Mouse (Mus musculus) cerebellum, adult 2 months (tissue): ENCODE measurements around the gene Fbn1. TPM values are rescaled to one million over a fixed set of nuclear protein-coding genes. Genes with fewer than 3 reads are reported as not detected.

Experiments
- DNase-seq, 2 experiments: peaks; one replicate each; pipeline ENCODE4 v3.0.0; 2021
- H3K27ac ChIP-seq: fragments of 200-500 bp; 2 replicates; pipeline ENCODE4 v1.5.1; 2012; ENCODE audit warnings: low read length, control low read depth, inconsistent platforms; ENCODE audit not compliant: insufficient read depth
- H3K27me3 ChIP-seq: fragments of 200-500 bp; 2 replicates; pipeline ENCODE4 v1.6.1; 2012; ENCODE audit warnings: inconsistent platforms, mild to moderate bottlenecking, low read length, moderate library complexity; ENCODE audit not compliant: control insufficient read depth, insufficient read depth
- H3K4me1 ChIP-seq: fragments of 200-500 bp; 2 replicates; pipeline ENCODE4 v1.6.1; 2011; ENCODE audit warnings: low read length; ENCODE audit not compliant: control insufficient read depth, insufficient read depth
- H3K4me3 ChIP-seq: fragments of 200-500 bp; replicated peaks from 2 replicates; pipeline ENCODE3; 2011; ENCODE audit warnings: mild to moderate bottlenecking, low read depth, low read length, control low read depth; ENCODE audit not compliant: insufficient read depth
- CTCF ChIP-seq: fragments of 200-500 bp; IDR thresholded peaks from 2 replicates; pipeline ENCODE4 v1.5.1; 2011; ENCODE audit warnings: low read depth, mild to moderate bottlenecking, control low read depth, low read length, moderate library complexity, borderline replicate concordance; ENCODE audit not compliant: insufficient read depth
- POLR2A ChIP-seq: fragments of 200-500 bp; IDR thresholded peaks from 2 replicates; pipeline ENCODE4 v1.6.1; 2011; ENCODE audit warnings: low read length, control low read depth, borderline replicate concordance; ENCODE audit not compliant: insufficient read depth
- WGBS: fragments of 180-500 bp; shearing (Covaris S2); methylation state at CpG from one replicate; pipeline ENCODE4 v1.1.7; 2018; 5-methylcytosine and 5-hydroxymethylcytosine counted together
- polyA plus RNA-seq: library from polyadenylated mRNA; depleted of rRNA; stranded (reverse); fragments of >200 nt; gene quantifications from 2 replicates; pipeline ENCODE4 v1.2.3, GENCODE M21; 2012; rRNA removed

Gene Fbn1
- polyA plus RNA-seq, 1 experiment: 1.2 TPM

GRCm38 (mm10) chr2:125263056-125263455 is 244.7 kb downstream of the Fbn1 start:
- H3K4me1 ChIP-seq: no peaks in the 10 kb centered on the region
- TF ChIP-seq POLR2A (no peak), CTCF (peak; percentile 31; the same call in 1 of the 2 replicates)
- 6% methylated on average over 5 of the region's 5 CpGs for WGBS
- H3K27ac ChIP-seq: no peak overlapping the region
- DNase-seq: no peak
- H3K4me3 ChIP-seq: no peak overlapping the region
- no peaks in the 10 kb centered on the region for H3K27me3 ChIP-seq

GRCm38 (mm10) chr2:125260326-125260725 is 247.5 kb downstream of the Fbn1 start:
- no peak for DNase-seq
- Histone ChIP-seq H3K27ac (no peak overlapping the region), H3K4me1 (no peaks in the 10 kb centered on the region), H3K27me3 (no peaks in the 10 kb centered on the region), H3K4me3 (no peak overlapping the region)
- 79% methylated on average over 2 of the region's 2 CpGs for WGBS
- TF ChIP-seq POLR2A (no peak), CTCF (no peak)

GRCm38 (mm10) chr2:125259230-125260120 is 248.3 kb downstream of the Fbn1 start:
- Histone ChIP-seq H3K4me1 (no peaks in the 10 kb centered on the region), H3K27ac (no peak overlapping the region), H3K27me3 (no peaks in the 10 kb centered on the region), H3K4me3 (no peak overlapping the region)
- TF ChIP-seq POLR2A (no peak), CTCF (peak; percentile 37; the same call in 1 of the 2 replicates)
- 83% methylated on average over 14 of the region's 14 CpGs for WGBS
- DNase-seq: peak in 1 of 2 experiments; percentile 16

GRCm38 (mm10) chr2:125255886-125256285 is 251.9 kb downstream of the Fbn1 start:
- Histone ChIP-seq H3K4me3 (no peak overlapping the region), H3K27ac (no peak overlapping the region), H3K4me1 (no peaks in the 10 kb centered on the region), H3K27me3 (no peaks in the 10 kb centered on the region)
- no peak for TF ChIP-seq POLR2A
- TF ChIP-seq CTCF: no peak
- 88% methylated on average over 3 of the region's 3 CpGs for WGBS
- no peak for DNase-seq

GRCm38 (mm10) chr2:125254630-125255029 is 253.2 kb downstream of the Fbn1 start:
- H3K4me1 ChIP-seq: no peaks in the 10 kb centered on the region
- H3K27me3 ChIP-seq: no peaks in the 10 kb centered on the region
- H3K4me3 ChIP-seq: no peak overlapping the region
- TF ChIP-seq POLR2A: no peak
- no peak for TF ChIP-seq CTCF
- WGBS: 95% methylated on average over 3 of the region's 3 CpGs
- DNase-seq: no peak
- no peak overlapping the region for H3K27ac ChIP-seq

- no peak overlapping the region for H3K4me3 ChIP-seq
- no peaks in the 10 kb centered on the region; the same call in 1 of the 2 replicates for H3K4me1 ChIP-seq
- 94% methylated on average over 6 of the region's 6 CpGs for WGBS
- TF ChIP-seq CTCF: no peak
- TF ChIP-seq POLR2A: no peak
- no peaks in the 10 kb centered on the region for H3K27me3 ChIP-seq
- no peak overlapping the region for H3K27ac ChIP-seq
- DNase-seq: no peak
Measured at GRCm38 (mm10) chr2:125253699-125254098, 254.1 kb downstream of the Fbn1 start.

- 57% methylated on average over 2 of the region's 2 CpGs for whole genome bisulfite sequencing
- Histone ChIP-seq H3K27ac (no peak overlapping the region), H3K27me3 (no peaks in the 10 kb centered on the region), H3K4me3 (no peak overlapping the region), H3K4me1 (no peaks in the 10 kb centered on the region; the same call in 1 of the 2 replicates)
- TF ChIP-seq CTCF (peak; percentile 72; the same call in 1 of the 2 replicates), POLR2A (no peak)
- peak; percentile 39 to 46 for DNase-seq
Measured at GRCm38 (mm10) chr2:125252275-125252674, 255.5 kb downstream of the Fbn1 start.

GRCm38 (mm10) chr2:125251781-125252180 is 256.0 kb downstream of the Fbn1 start:
- no peak for DNase-seq
- H3K27me3 ChIP-seq: no peaks in the 10 kb centered on the region
- 89% methylated on average over 4 of the region's 4 CpGs for WGBS
- no peak overlapping the region for H3K4me3 ChIP-seq
- TF ChIP-seq POLR2A (no peak), CTCF (0 out of 2 replicates have a peak, but pooled peaks have one; percentile 7)
- H3K4me1 ChIP-seq: no peaks in the 10 kb centered on the region; the same call in 1 of the 2 replicates
- no peak overlapping the region for H3K27ac ChIP-seq

Other genes starting within 250 kb of the Fbn1 start
- gene Gm9913, start 2.9 kb downstream of the Fbn1 start, polyA plus RNA-seq: 0.03 and 0.05 TPM in 2 replicates
- gene Cep152, start 117.1 kb upstream of the Fbn1 start, polyA plus RNA-seq: 3.1 and 3.2 TPM in 2 replicates
- gene Eid1, start 165.1 kb upstream of the Fbn1 start, polyA plus RNA-seq: 148 and 159 TPM in 2 replicates
- gene Shc4, start 216.2 kb upstream of the Fbn1 start, polyA plus RNA-seq: 6.7 and 7.0 TPM in 2 replicates